Mouse (Mus musculus) duodenum, adult 2 months (tissue): ENCODE measurements around the gene Vmn1r64. TPM values are rescaled to one million over a fixed set of nuclear protein-coding genes. Genes with fewer than 3 reads are reported as not detected.

Experiments used
- polyA plus RNA-seq: library from polyadenylated mRNA; depleted of rRNA; stranded (reverse); fragments of >200 nt; gene quantifications from 2 replicates; pipeline ENCODE4 v1.2.3, GENCODE M21; 2012; ENCODE audit warnings: low replicate concordance; rRNA removed

Vmn1r64 gene
- not detected in 2 replicates for polyA plus RNA-seq

GRCm38 (mm10) chr7:5884442-5884841, at the start of gene Vmn1r64:
Gene Vmn1r64, minus strand, starts transcription at chr7:5884542.

Other genes with a start within 250 kb of the Vmn1r64 start
- gene Vmn1r62, start 210.9 kb downstream of the Vmn1r64 start, polyA plus RNA-seq: not detected in 2 replicates
- not detected in 2 replicates for gene Vmn1r63, start 79.1 kb downstream of the Vmn1r64 start, polyA plus RNA-seq
- not detected in 2 replicates for gene Vmn1r65, start 126.5 kb upstream of the Vmn1r64 start, polyA plus RNA-seq
- gene Nlrp4c, start 160.6 kb upstream of the Vmn1r64 start, polyA plus RNA-seq: not detected in 2 replicates